Mouse (Mus musculus) heart, embryonic 16.5 days (tissue): Measurements from ENCODE around the gene Tmem254c. TPM values are rescaled to one million over a fixed set of nuclear protein-coding genes. Genes with fewer than 3 reads are reported as not detected.

ENCODE experiments used
- polyA plus RNA-seq: library from polyadenylated mRNA; unstranded; fragments of >200 nt; fragmentation: Nextera tagmentation; extraction: Ambion mirVana; gene quantifications from 2 replicates; pipeline ENCODE4 v1.2.1, GENCODE M21; 2015

Gene Tmem254c
- polyA plus RNA-seq, 1 experiment from 2014 or later: 18.4 TPM

Other genes starting within 250 kb of the Tmem254c start
- gene Anxa11, start 225.2 kb downstream of the Tmem254c start, polyA plus RNA-seq: 33.9 and 38.1 TPM in 2 replicates
- gene Plac9a, start 164.3 kb downstream of the Tmem254c start, polyA plus RNA-seq: 0.38 and 0.40 TPM in 2 replicates
- 2.2 and 3.3 TPM in 2 replicates for gene Tmem254a, start 139.7 kb downstream of the Tmem254c start, polyA plus RNA-seq
- gene Cphx1, start 129.1 kb downstream of the Tmem254c start, polyA plus RNA-seq: not detected in 2 replicates
- gene Duxbl1, start 88.8 kb downstream of the Tmem254c start, polyA plus RNA-seq: 0.35 and 0.45 TPM in 2 replicates
- gene Gm9780, start 24.6 kb downstream of the Tmem254c start, polyA plus RNA-seq: 19.8 and 22.8 TPM in 2 replicates
- gene Cphx2, start 14.2 kb upstream of the Tmem254c start, polyA plus RNA-seq: not detected in 2 replicates
- not detected in 2 replicates for gene Cphx3, start 14.9 kb upstream of the Tmem254c start, polyA plus RNA-seq
- gene Duxbl2, start 51.0 kb upstream of the Tmem254c start, polyA plus RNA-seq: not detected in 2 replicates
- 15.3 and 22.4 TPM in 2 replicates for gene Plac9b, start 115.1 kb upstream of the Tmem254c start, polyA plus RNA-seq
- 16.0 and 22.4 TPM in 2 replicates for gene Tmem254b, start 139.7 kb upstream of the Tmem254c start, polyA plus RNA-seq
- 0.52 and 0.95 TPM in 2 replicates for gene Duxbl3, start 190.6 kb upstream of the Tmem254c start, polyA plus RNA-seq